Mouse (Mus musculus) left cerebral cortex, postnatal 14 days (tissue): Measurements from ENCODE around the gene Sec11a. TPM values are rescaled to one million over a fixed set of nuclear protein-coding genes. Genes with fewer than 3 reads are reported as not detected.

Experiments used
- DNase-seq, 2 experiments: peaks; one replicate each; pipeline ENCODE4 v3.0.0; 2021 to 2022; ENCODE audit warnings: low spot score in 2 of 2, mixed read lengths in 1 of 2
- intact Hi-C: fragments of 180-260 bp; cut with DNase I; formaldehyde crosslinking; loops from one replicate; pipeline ENCODE4 v1.15.1; 2025
- total RNA-seq, 2 experiments: library from RNA; stranded (reverse); gene quantifications; 2 replicates each; pipeline ENCODE4 v1.2.3; 2021

Gene Sec11a
- total RNA-seq, 2 experiments from 2014 or later: 54.9 to 62.4 TPM

DNA sequence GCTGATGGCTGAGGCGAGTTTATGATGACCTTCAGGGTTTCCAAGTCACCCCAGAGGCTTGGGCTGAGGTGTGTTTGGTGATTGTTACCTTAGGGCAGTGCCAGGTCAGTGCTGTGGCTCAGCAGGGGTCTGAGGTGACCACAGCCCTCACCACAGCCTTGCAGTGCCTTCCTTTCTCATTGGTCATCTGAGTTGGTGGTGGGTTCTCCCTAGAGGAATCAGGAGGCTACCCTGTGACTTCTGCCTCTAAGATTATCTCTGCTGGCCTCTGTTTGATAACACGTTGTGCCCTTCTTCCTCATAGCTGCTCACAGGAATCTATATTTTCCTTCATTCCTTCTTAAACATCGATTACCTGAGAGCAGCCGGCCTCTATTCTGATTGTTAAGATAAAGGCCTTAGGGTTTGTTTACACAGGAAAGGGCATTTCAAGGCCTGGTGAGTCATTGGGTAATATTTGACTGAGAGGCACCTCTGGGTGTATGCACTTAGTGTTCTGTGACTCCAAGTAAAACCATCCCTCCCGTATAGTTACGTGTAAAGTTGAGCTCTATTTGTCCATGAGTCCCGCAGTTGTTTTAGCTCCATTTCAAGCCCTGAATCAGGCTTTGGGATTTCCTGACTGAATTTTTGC, 80.9 kb downstream of the Sec11a start:
- intact Hi-C loops: no loop called here

DNA sequence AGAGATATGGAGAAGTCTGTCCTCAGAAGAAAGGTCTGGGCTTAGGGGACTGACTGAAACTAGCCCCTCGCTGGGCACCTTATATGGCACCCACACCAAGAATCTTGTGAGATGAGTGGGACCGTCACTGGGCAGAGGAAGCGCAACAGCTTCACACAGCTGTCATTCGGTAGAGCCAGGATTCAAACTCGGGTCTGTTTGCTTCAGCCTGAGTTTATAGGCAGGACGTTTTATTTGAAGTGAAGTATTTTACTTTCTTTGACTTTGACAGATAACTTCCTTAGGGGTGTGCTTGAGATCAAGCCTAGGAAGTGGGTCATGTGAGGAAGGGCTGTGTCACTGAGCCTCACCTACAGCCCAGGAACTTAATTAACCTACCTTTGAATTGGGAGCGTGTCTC, 82.1 kb downstream of the Sec11a start:
- intact Hi-C loops: no loop called here
- no peak for DNase-seq

More for the DNA sequence above, 80.9 kb downstream of the Sec11a start:
- no peak for DNase-seq

GRCm38 (mm10) chr7:80864831-80865230, 82.7 kb downstream of the Sec11a start:
- DNase-seq: no peak
- intact Hi-C loops: no loop called here

DNA sequence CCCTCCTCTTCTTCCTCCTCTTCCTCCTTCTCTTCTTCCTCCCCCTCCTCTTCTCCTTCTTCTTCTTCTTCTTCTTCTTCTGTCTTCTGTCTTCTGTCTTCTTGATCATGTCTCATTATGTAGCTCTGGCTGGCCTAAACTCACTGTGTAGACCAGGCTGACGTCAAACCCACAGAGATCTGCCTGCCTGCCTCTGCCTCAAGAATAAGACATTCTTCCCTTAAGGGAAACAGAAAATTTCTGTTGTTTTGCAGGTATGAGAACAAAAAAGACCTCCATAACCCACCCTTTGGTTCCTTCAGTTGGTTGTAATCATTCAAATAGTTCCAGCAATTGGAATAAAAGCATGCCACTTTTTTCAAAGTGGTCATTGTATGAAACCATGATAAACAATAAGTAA, 83.4 kb downstream of the Sec11a start:
- intact Hi-C loops: no loop called here
- no peak for DNase-seq

DNA sequence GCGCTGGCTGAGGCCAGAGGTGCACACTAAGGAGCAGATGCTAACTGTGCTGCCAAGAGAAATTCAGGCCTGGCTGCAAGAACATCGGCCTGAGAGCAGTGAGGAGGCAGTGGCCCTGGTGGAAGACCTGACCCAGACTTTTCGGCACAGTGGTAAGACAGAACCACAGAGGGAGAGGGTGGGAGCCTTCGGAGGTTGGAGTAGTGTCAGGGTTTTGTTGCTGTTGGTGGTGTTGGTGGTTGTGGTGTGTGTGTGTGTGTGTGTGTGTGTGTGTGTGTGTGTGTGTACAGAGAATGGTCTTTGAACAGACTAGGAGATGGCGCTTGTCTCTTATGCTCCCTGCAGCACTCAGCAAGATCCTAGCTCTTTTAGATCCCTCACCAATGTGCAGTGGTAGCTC, 84.1 kb downstream of the Sec11a start:
- no peak for DNase-seq
- intact Hi-C loops: no loop called here

DNA sequence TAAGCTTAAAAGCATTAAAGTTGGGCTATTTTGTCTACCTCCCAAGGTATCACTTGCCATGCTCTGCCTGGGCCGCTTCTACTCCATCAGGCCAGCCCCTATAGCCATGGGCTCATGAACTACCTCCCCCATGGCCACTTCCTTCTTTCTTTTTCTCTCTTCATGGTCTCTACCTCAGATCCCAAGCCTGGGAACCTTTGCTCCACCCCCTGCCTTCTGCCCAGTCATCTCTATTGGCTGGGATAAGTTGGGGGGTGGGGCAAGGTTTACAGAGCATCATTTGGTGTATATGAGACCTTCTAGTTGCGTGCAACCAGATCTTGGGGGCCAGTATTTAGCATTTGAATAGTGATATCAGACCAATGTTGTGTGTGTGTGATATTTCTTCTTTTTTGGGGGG, 85.1 kb downstream of the Sec11a start:
- DNase-seq: no peak
- intact Hi-C loops: no loop called here

GRCm38 (mm10) chr7:80860729-80861274, 86.8 kb downstream of the Sec11a start, which contains the start of gene Zscan2:
TSS of gene Zscan2 (plus strand) at chr7:80860920.
- DNase-seq: peak; percentile 90 to 95
- intact Hi-C loops: no loop called here

GRCm38 (mm10) chr7:80860227-80860626, 87.4 kb downstream of the Sec11a start:
- intact Hi-C loops: no loop called here
- DNase-seq: peak in 1 of 2 experiments; percentile 50

DNA sequence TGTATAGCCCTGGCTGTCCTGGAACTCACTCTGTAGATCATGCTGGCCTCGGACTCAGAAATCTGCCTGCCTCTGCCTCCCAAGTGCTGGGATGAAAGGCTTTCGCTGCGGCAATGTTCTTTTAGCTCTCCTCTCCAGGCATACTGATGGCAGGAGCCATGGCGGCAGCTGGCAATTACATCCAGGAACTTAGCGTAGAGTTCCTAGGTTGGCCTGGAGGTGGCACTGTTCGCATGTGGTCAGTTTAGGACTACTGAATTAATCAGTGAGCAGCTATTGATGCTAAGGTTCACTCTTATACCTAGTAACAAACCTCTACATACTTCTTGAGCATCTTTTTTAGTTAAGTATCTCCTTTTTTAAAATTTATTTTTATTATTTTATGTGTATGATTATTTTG, 90.4 kb downstream of the Sec11a start:
- peak; percentile 77 to 85 for DNase-seq
- intact Hi-C loops: loop anchor here (2.0 kb wide), 1 partner anchor 300 kb away; no protein-coding TSS in a partner anchor

- DNase-seq: no peak
- intact Hi-C loops: no loop called here
Measured at GRCm38 (mm10) chr7:80855316-80855715, 92.3 kb downstream of the Sec11a start.

Other genes with a start within 250 kb of the Sec11a start
- gene Iqgap1, start 121.8 kb downstream of the Sec11a start, total RNA-seq: 10 to 100 TPM; 22.6 to 27.0 TPM
- gene Zscan2, start 86.9 kb downstream of the Sec11a start, total RNA-seq: 10 to 100 TPM; 10.3 to 10.8 TPM
- 10 to 100 TPM; 26.8 to 28.3 TPM for gene Wdr73, start 46.5 kb downstream of the Sec11a start, total RNA-seq
- gene Nmb, start 42.7 kb downstream of the Sec11a start, total RNA-seq: 1 to 10 TPM; 5.4 to 5.5 TPM
- 10 to 100 TPM; 20.7 to 24.0 TPM for gene Zfp592, start 45.9 kb upstream of the Sec11a start, total RNA-seq
- under 1 TPM; 0.20 to 0.49 TPM for gene Alpk3, start 109.8 kb upstream of the Sec11a start, total RNA-seq
- under 1 TPM in 1 of 2 experiments, not detected in 1; 0.11 TPM for gene Slc28a1, start 167.0 kb upstream of the Sec11a start, total RNA-seq